Mouse (Mus musculus): Measurements from ENCODE around the gene 9130213A22Rik.

9130213A22Rik gene

GRCm38 (mm10) chr11:69122336-69122951 is at the start of gene 9130213A22Rik:
9130213A22Rik (minus strand) TSS chr11:69122589.
- DNase-seq (ENCODE audit: low spot score), result peak; percentile 94

GRCm38 (mm10) chr11:69171626-69172025 is 49.2 kb upstream of the 9130213A22Rik start:
- peak; percentile 40 for DNase-seq (ENCODE audit: low spot score)

- DNase-seq (ENCODE audit: low spot score), result no peak
Measured at GRCm38 (mm10) chr11:69169313-69169712, 46.9 kb upstream of the 9130213A22Rik start.

GRCm38 (mm10) chr11:69156800-69157199 is 34.4 kb upstream of the 9130213A22Rik start, which contains the start of gene Alox12b:
Alox12b (plus strand) TSS chr11:69156989.
- DNase-seq (ENCODE audit: low spot score), result peak; percentile 67

- no peak for DNase-seq (ENCODE audit: low spot score)
Measured at GRCm38 (mm10) chr11:69155351-69155750, 33.0 kb upstream of the 9130213A22Rik start.

- no peak for DNase-seq (ENCODE audit: low spot score)
Measured at GRCm38 (mm10) chr11:69153831-69154230, 31.4 kb upstream of the 9130213A22Rik start.

- DNase-seq (ENCODE audit: low spot score), result no peak
Measured at GRCm38 (mm10) chr11:69151004-69151403, 28.6 kb upstream of the 9130213A22Rik start.

- DNase-seq (ENCODE audit: low spot score), result peak; percentile 68
Measured at GRCm38 (mm10) chr11:69150444-69150843, 28.1 kb upstream of the 9130213A22Rik start.

- no peak for DNase-seq (ENCODE audit: low spot score)
Measured at GRCm38 (mm10) chr11:69149728-69150127, 27.3 kb upstream of the 9130213A22Rik start.

- no peak for DNase-seq (ENCODE audit: low spot score)
Measured at GRCm38 (mm10) chr11:69148451-69148960, 26.1 kb upstream of the 9130213A22Rik start.

GRCm38 (mm10) chr11:69147546-69147945 is 25.2 kb upstream of the 9130213A22Rik start:
- DNase-seq (ENCODE audit: low spot score), result no peak

GRCm38 (mm10) chr11:69135361-69135760 is 13.0 kb upstream of the 9130213A22Rik start:
- DNase-seq (ENCODE audit: low spot score), result no peak

- DNase-seq (ENCODE audit: low spot score), result peak; percentile 17
Measured at GRCm38 (mm10) chr11:69134622-69134968, 12.2 kb upstream of the 9130213A22Rik start.

- DNase-seq (ENCODE audit: low spot score), result peak; percentile 65
Measured at GRCm38 (mm10) chr11:69133923-69134621, 11.7 kb upstream of the 9130213A22Rik start.

- peak; percentile 56 for DNase-seq (ENCODE audit: low spot score)
Measured at GRCm38 (mm10) chr11:69133566-69133922, 11.2 kb upstream of the 9130213A22Rik start.

GRCm38 (mm10) chr11:69128426-69129122 is 6.2 kb upstream of the 9130213A22Rik start:
- DNase-seq (ENCODE audit: low spot score), result no peak

GRCm38 (mm10) chr11:69126706-69127095 is 4.3 kb upstream of the 9130213A22Rik start:
- DNase-seq (ENCODE audit: low spot score), result no peak

GRCm38 (mm10) chr11:69125919-69126705 is 3.7 kb upstream of the 9130213A22Rik start:
- peak; percentile 19 for DNase-seq (ENCODE audit: low spot score)

- no peak for DNase-seq (ENCODE audit: low spot score)
Measured at GRCm38 (mm10) chr11:69125852-69125918, 3.3 kb upstream of the 9130213A22Rik start, which contains the start of gene Aloxe3. Aloxe3 (plus strand) TSS chr11:69125896.

- DNase-seq (ENCODE audit: low spot score), result peak; percentile 86
Measured at GRCm38 (mm10) chr11:69125041-69125851, 2.9 kb upstream of the 9130213A22Rik start.

GRCm38 (mm10) chr11:69124498-69124847 is 2.1 kb upstream of the 9130213A22Rik start:
- DNase-seq (ENCODE audit: low spot score), result peak; percentile 79

All from embryo, embryonic 10 days (tissue).